Mouse (Mus musculus): ENCODE data around the gene Celsr1.

DNA sequence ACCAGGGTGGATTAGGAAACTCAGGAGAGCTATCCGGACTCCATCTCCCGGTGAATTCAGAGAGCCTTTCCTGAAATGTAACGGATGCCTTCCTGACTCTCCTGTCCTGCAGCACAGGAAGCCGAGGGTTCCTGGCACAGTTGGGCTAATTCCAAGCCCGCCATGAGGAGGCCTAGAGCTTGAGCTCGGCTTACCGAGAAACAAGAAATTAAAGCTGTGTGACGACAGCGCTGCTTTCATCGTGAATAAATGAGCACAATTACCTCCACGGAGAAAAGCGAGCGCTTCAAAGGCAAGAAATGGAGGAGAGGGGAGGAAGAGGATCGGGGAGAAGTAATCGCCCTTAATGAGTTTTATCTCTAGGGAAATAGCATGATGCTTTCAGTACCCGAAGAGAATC, 57.8 kb downstream of the Celsr1 start:
- no peak for TF ChIP-seq CTCF (IDR thresholded peaks at IDR 0.05; ENCODE audit: borderline replicate concordance, control insufficient read depth, extremely low read depth, insufficient read depth, low read length, poor library complexity)
- TF ChIP-seq POLR2A (IDR thresholded peaks at IDR 0.05; ENCODE audit: control insufficient read depth, extremely low read depth, insufficient read depth, low read length, poor library complexity): no peak
